Mouse (Mus musculus) gastrocnemius, adult 2 months (tissue): Measurements from ENCODE around the gene Spout1. TPM values are rescaled to one million over a fixed set of nuclear protein-coding genes. Genes with fewer than 3 reads are reported as not detected.
A peak's percentile ranks its signal among the peaks of the same experiment; 100 is the strongest.
"Not testable (repeated sequence)": the region's sequence is repeated elsewhere in the genome, so short reads cannot be mapped to it uniquely, and the experiment has no call there.

Experiments used
- DNase-seq: peaks from one replicate; pipeline ENCODE4 v3.0.0; 2022
- H3K27ac ChIP-seq: fragments of 200-600 bp; 2 replicates; pipeline ENCODE4 v1.8.1; 2022; ENCODE audit warnings: mild to moderate bottlenecking
- H3K4me3 ChIP-seq: fragments of 200-600 bp; 2 replicates; pipeline ENCODE4 v1.8.1; 2022; ENCODE audit warnings: mild to moderate bottlenecking, moderate library complexity
- CTCF ChIP-seq: fragments of 200-600 bp; IDR thresholded peaks from 2 replicates; pipeline ENCODE4 v1.8.1; 2022; ENCODE audit warnings: antibody characterized with exemption, mild to moderate bottlenecking, moderate library complexity
- intact Hi-C: fragments of 180-260 bp; cut with DNase I; formaldehyde crosslinking; loops from one replicate; pipeline ENCODE4 v1.15.1; 2025
- total RNA-seq, 2 experiments: library from RNA; stranded (reverse); gene quantifications; 2 replicates each; pipeline ENCODE4 v1.2.3; 2021

Spout1 gene
- total RNA-seq, 2 experiments from 2014 or later, result 4.2 to 4.5 TPM

DNA sequence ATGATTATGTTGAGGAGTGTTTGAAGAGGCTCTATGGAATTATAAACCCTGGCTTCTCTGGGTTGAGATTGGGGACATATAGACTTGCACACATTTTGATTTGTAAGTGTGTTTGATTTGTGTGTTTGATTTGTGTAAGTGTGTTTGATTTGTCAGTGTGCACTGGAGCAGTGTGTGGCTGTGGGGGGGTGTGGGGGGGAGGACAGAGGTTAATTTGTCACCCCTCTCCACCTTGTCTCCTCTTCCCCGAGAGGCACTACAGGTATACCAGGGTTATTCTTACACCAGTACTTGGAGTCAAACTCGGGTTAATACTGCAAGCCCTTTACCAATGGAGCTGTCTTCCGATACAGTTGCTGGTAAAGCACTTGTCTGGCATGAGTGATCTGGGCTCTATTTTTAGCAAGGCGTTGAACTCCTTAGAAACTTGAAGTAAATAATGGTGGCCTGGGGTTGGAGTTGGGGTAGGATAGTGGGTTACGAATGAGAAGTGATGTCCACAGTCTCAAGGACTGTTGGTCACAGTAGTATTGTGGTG is 22.2 kb upstream of the Spout1 start:
- no peak for DNase-seq
- Histone ChIP-seq H3K4me3 (no peak overlapping the region), H3K27ac (peak overlapping the region; percentile 41)
- intact Hi-C loops, result no loop called here
- no peak for TF ChIP-seq CTCF

DNA sequence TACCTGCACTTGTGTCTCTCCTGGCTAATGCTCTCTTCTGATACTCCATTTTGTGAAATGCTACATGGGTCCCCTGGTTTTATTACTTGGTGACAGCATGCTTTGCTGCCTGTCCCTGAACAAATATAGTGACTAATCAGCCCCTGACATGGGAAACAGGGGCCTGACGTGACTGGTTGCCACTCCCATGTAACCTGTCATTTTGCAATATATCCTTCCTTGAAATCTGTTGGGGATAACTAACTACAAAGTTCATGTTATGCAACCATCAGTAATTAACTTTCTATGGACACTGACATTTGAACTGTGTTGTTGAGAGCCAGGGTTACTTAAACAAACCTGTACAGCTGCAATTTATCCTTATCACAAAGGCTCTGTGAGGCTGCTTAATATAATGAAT is 21.7 kb upstream of the Spout1 start:
- Histone ChIP-seq H3K4me3 (no peak overlapping the region), H3K27ac (peak overlapping the region; percentile 41; the same call in 1 of the 2 replicates)
- intact Hi-C loops, result no loop called here
- DNase-seq, result no peak
- no peak for TF ChIP-seq CTCF

DNA sequence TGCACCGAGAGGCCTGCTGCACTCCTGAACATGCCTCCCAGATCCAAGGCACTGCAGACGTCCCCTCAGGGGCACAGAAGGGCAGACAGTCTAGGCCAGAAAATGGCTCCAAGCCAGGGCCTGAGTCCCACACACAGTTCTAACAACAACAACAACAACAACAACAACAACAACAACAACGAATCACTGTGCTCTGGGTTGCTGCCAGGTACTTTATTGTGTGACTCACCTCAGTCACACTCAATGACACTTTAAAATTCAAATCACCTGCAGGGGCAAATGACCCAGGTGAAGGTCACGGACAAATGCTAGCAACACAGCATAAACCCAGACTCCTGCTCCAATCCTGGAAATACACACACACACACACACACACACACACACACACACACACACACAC is 19.8 kb upstream of the Spout1 start:
- TF ChIP-seq CTCF, result no peak
- no peak for DNase-seq

DNA sequence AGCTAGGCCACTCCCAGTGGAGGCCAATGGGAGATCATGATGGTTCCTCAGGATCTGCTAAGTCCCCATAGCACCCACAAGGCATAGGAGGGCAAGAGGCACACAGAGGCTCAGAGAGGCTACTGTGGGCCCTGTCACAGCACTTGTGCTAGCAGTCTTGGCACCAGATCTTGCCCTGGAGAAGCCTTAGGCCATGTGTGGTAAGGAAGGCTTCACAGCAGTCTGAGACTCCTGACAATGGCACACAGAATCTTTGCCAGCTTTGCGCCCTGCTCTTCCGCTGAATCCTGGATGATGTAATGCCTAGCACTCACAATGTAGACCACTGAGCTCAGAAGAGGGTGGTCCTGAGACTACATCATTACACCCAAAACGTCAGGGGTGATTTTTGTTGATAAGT is 16.4 kb upstream of the Spout1 start:
- DNase-seq, result no peak
- no peak for TF ChIP-seq CTCF
- Histone ChIP-seq H3K27ac (no peak overlapping the region), H3K4me3 (no peak overlapping the region)
- intact Hi-C loops, result no loop called here

More for the DNA sequence above, 19.8 kb upstream of the Spout1 start:
- Histone ChIP-seq H3K4me3 (no peak overlapping the region), H3K27ac (no peak overlapping the region)
- intact Hi-C loops, result no loop called here

DNA sequence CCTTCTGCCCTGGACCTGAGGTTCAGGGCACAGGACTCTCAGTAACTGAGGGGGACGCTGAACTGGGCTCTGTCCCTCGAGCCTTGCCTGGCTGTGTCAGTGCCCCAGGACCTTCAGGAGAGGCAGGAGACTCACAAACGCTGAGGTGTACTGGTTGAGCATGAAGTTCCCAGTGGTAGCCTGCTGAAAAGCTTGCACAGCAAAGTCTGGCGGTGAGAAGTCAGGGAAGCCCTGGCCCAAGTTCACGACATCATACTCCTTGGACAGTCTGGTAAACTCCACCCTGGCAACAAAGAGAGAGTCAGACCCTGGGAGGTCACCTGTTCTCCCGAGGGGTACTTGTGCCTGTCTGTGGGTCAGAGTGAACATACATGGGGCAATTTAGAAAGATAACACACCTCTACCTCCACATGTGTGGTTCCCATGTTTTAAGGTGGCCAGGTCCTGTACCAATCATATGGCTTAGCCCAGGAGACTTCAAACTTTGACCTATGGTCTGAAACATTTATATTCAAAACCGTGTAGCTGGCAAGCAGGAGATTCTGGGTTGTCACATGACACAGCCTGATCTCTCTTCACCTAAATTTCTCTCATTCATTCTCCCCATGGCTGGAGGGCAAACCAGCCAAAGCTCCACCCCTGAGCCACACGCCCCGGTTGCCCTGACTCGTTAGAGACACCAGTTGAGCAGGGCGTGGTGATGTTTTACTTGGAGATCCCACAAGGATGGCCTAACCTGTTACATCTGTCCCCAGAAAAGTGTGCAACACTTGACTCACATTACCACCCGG is 13.7 kb upstream of the Spout1 start:
- no peak for TF ChIP-seq CTCF
- no peak for DNase-seq
- Histone ChIP-seq H3K27ac (no peak overlapping the region), H3K4me3 (no peak overlapping the region)
- intact Hi-C loops, result no loop called here

DNA sequence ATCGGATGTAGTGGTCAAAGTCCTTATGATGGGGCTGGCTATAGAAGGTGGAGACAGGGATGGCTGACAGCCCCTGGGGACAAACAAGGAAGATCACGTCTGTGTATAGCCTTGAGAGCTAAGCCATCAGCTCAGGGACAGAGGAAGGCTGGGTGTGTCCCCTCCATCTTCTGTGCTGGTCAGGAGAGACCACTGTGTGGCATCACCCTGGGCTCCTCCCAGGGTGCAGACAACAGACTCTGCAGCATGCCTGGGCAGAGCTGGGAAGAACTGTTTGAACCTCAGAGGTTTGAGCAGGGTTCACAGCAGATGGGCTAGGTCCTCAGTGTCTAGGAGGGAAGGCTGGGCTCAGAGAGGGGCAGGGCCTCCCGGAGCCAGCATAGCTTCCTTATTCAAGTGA is 7.4 kb upstream of the Spout1 start:
- intact Hi-C loops, result no loop called here
- TF ChIP-seq CTCF, result no peak
- Histone ChIP-seq H3K27ac (no peak overlapping the region), H3K4me3 (no peak overlapping the region)
- no peak for DNase-seq

DNA sequence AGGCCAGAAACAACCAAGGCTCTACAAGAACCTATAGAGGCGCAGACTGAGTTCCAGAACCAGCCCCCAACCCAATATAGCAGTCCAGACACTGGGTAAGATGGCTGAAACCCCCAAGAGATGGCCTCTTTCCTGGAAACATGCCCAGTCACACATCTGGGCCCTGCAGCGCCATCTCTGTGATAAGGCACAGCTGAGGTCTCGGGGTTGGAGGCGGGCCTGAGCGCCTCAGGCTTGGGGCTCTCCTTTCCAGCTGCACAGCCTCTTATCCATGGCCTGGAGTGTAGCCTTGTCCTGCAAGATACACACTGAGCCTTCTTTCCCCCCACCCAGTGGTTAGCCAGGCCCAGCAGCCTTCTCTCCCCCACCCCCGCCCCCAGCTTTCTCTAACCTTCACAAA is 7.0 kb upstream of the Spout1 start:
- intact Hi-C loops, result no loop called here
- DNase-seq, result no peak
- TF ChIP-seq CTCF, result no peak
- Histone ChIP-seq H3K4me3 (no peak overlapping the region), H3K27ac (no peak overlapping the region)

DNA sequence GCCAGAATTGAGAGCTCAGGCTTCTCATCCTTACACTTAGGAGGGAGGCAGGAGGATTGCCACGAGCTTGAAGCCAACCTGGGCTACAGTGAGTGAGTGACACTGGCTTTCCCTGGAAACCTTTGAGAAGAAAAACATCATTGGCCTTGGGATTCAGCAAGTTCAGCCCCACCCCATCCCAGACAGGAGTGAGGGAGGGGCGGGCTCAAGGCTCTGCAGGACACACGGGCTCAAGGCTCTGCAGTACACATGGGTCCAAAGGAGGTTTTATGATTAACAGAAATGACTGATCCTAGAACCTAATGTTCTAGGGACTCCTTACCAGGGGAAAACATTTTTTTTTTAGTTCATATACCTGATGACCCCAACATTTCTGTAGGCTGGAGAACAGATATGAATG is 5.5 kb upstream of the Spout1 start:
- Histone ChIP-seq H3K27ac (no peak overlapping the region), H3K4me3 (no peak overlapping the region)
- TF ChIP-seq CTCF, result no peak
- no peak for DNase-seq
- intact Hi-C loops, result no loop called here

DNA sequence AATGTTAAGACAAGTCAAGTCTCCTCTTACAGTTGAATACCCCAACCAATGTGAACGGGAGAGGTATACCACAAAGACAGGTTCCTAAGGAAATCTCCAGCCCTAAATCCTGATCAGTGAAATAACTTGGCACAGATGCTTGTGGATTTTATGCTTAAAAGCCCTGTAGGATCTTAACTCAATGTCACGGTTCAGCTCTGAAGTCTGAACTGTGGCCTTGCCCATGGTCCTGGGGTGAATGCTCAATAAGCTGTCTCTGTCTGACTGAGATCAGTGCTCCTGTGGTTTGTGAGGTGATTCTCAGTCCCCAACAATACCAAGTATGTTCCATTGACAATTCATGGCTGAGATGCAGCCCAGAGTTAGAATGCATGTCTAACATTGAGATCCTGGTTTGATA is 4.2 kb upstream of the Spout1 start:
- DNase-seq, result no peak
- H3K27ac ChIP-seq, result no peak overlapping the region
- intact Hi-C loops, result no loop called here
- no peak overlapping the region for H3K4me3 ChIP-seq
- TF ChIP-seq CTCF, result no peak

DNA sequence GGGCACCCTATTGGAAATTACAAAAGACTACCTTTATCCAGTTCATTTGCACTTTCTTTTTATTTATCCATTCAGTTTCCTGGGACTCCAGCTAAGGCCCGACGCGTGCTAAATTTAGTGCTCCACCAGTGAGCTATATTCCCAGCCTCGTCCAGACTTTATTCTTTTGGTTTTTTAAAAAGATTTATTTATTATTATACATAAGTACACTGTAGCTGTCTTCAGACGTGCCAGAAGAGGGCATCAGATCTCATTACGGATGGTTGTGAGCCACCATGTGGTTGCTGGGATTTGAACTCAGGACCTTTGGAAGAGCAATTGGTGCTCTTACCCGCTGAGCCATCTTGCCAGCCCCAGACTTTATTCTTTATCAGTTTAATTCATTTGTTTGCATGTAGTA is 452 bp upstream of the Spout1 start:
- not testable (repeated sequence) for DNase-seq, H3K27ac ChIP-seq
- peak; percentile 29 for TF ChIP-seq CTCF
- peak overlapping the region; percentile 87 for H3K4me3 ChIP-seq
- intact Hi-C loops, result loop anchor here (1.0 to 2.0 kb wide), 3 partner anchors 26 to 92 kb away; partner anchors contain the start of genes Kyat1 and Lrrc8a

DNA sequence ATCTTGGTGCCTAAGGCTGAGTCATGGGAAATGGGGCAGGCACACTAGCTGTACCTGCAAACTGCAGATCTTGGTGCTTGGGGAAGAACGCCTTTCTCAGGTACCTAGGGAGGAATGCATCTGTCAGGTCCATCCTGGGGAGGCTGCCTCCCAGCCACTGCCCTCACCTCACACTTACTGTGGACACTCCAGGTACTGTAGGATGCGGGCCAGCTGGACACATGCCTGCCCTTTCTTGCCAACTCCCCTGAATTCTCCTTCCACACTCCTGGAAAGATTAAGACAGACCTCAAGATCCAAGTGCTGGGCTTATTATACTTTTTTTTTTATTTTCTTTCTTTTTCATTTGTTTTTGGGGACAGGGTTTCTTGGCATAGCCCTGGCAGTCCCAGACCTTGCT is 1.7 kb downstream of the Spout1 start:
- Histone ChIP-seq H3K27ac (no peak overlapping the region), H3K4me3 (no peak overlapping the region)
- DNase-seq, result no peak
- TF ChIP-seq CTCF, result no peak
- intact Hi-C loops, result no loop called here

DNA sequence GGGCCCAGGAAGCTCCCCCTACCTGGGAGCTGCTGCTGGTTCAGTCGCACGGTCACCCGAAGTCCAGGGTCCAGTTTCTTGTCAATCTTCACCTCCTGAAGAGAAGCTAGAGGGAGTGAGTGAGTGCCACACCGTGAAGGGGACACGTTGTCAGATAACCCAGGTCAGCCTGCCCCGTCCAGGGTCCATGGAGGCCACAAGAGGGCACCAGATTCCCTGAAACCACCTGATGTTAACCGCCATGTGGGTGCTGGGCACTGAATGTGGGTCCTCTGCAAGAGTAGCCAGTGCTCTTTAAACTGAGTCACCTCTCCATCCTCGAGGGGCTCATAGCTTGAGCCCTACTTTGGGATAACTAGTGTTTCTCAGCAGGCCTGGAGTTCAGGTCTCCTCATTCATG is 2.4 kb downstream of the Spout1 start:
- Histone ChIP-seq H3K27ac (no peak overlapping the region), H3K4me3 (no peak overlapping the region)
- intact Hi-C loops, result no loop called here
- DNase-seq, result no peak
- TF ChIP-seq CTCF, result peak; percentile 42

DNA sequence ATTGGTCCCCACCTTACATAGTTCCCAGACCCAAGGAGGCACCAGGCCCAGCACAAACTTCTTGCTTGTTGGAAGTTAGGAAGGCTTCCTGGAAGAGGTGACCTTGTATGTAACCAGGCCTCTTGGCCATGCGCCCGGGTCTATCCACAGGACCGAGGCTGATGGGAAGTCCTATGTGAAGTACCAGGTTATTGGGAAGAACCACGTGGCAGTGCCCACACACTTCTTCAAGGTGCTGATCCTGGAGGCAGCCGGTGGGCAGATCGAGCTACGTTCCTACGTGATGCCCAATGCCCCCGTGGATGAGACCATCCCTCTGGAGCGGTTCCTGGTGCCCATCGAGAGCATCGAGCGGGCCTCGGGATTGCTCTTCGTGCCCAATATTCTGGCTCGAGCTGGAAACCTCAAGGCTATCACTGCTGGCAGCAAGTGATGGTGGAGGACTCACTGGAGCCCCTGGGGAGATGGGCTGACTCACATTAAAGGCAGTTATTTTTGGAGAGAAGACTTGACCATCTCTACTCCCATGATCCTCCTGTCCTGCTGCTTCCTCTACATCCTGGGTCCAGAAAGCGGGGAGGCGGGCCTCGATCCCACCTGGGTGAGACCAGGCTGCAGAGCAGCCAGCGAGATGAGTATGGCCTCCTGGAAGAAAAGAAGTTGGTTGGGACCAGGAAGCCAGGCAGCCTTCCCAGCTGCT is 4.6 kb downstream of the Spout1 start:
- peak; percentile 36 for DNase-seq
- Histone ChIP-seq H3K27ac (no peak overlapping the region), H3K4me3 (no peak overlapping the region)
- TF ChIP-seq CTCF, result no peak
- intact Hi-C loops, result no loop called here
